Mouse (Mus musculus) forebrain, embryonic 16.5 days (tissue): ENCODE data around the gene Dennd2c. TPM values are rescaled to one million over a fixed set of nuclear protein-coding genes. Genes with fewer than 3 reads are reported as not detected.

ENCODE experiments used
- ATAC-seq: fragments of 200-750 bp; cut with Nextera tagmentation; 2 replicates; pipeline ENCODE4 v1.8.0; 2017; ENCODE audit warnings: mild to moderate bottlenecking, moderate library complexity
- H3K27ac ChIP-seq: fragments of 300-500 bp; sonication (generic); 2 replicates; pipeline ENCODE4 v1.5.1; 2014; ENCODE audit warnings: low read length, control low read depth
- H3K27me3 ChIP-seq: fragments of 300-500 bp; sonication (generic); replicated peaks from 2 replicates; pipeline ENCODE4 v1.6.1; 2014; ENCODE audit warnings: low read length; ENCODE audit not compliant: control insufficient read depth, insufficient read depth
- H3K36me3 ChIP-seq: fragments of 300-500 bp; sonication (generic); 2 replicates; pipeline ENCODE4 v1.6.1; 2014; ENCODE audit not compliant: control insufficient read depth, insufficient read depth
- H3K4me1 ChIP-seq: fragments of 300-500 bp; sonication (generic); replicated peaks from 2 replicates; pipeline ENCODE4 v1.6.1; 2014; ENCODE audit warnings: low read length; ENCODE audit not compliant: control insufficient read depth, insufficient read depth
- H3K4me2 ChIP-seq: fragments of 300-500 bp; sonication (generic); 2 replicates; pipeline ENCODE4 v1.6.1; 2014; ENCODE audit warnings: mild to moderate bottlenecking, low read length, control low read depth
- H3K4me3 ChIP-seq: fragments of 300-500 bp; sonication (generic); replicated peaks from 2 replicates; pipeline ENCODE4 v1.5.1; 2014; ENCODE audit warnings: mild to moderate bottlenecking, low read length, control low read depth
- H3K9ac ChIP-seq: fragments of 300-500 bp; sonication (generic); replicated peaks from 2 replicates; pipeline ENCODE4 v1.6.1; 2014; ENCODE audit warnings: low read depth, low read length, control low read depth
- H3K9me3 ChIP-seq: fragments of 300-500 bp; sonication (generic); 2 replicates; pipeline ENCODE4 v1.6.1; 2016; ENCODE audit warnings: low read length; ENCODE audit not compliant: control insufficient read depth
- WGBS: fragments of 180-500 bp; shearing (Covaris S2); extraction: QIAGEN DNeasy Blood & Tissue Kit; methylation state at CpG from one replicate; pipeline ENCODE4 v1.1.7; 2014; 5-methylcytosine and 5-hydroxymethylcytosine counted together
- polyA plus RNA-seq: library from polyadenylated mRNA; unstranded; fragments of >200 nt; fragmentation: Nextera tagmentation; extraction: Ambion mirVana; gene quantifications from 2 replicates; pipeline ENCODE4 v1.2.1, GENCODE M21; 2015

The Dennd2c gene
- polyA plus RNA-seq, 1 experiment from 2014 or later: 0.99 TPM

- Histone ChIP-seq H3K27ac (no peak overlapping the region), H3K4me1 (peaks cover 12% of the 10 kb centered on the region), H3K36me3 (no peaks in the 10 kb centered on the region), H3K9ac (no peak overlapping the region), H3K4me3 (no peak overlapping the region), H3K27me3 (peaks cover 12% of the 10 kb centered on the region; the same call in 1 of the 2 replicates), H3K9me3 (no peaks in the 10 kb centered on the region), H3K4me2 (no peak overlapping the region)
- WGBS: 68% methylated on average over 5 of the region's 5 CpGs
- ATAC-seq: no peak
Observed at GRCm38 (mm10) chr3:103101194-103101593, 1.2 kb upstream of the Dennd2c start.

- Histone ChIP-seq H3K9ac (peak overlapping the region; percentile 64), H3K27ac (no peak overlapping the region), H3K36me3 (no peaks in the 10 kb centered on the region), H3K4me2 (peak overlapping the region; percentile 97), H3K9me3 (no peaks in the 10 kb centered on the region), H3K4me3 (peak overlapping the region; percentile 66), H3K4me1 (peaks cover 12% of the 10 kb centered on the region), H3K27me3 (peaks cover 12% of the 10 kb centered on the region; the same call in 1 of the 2 replicates)
- ATAC-seq: peak; percentile 9
- WGBS: under 1% methylated on average over 14 of the region's 14 CpGs
Observed at GRCm38 (mm10) chr3:103101909-103102308, 495 bp upstream of the Dennd2c start.

GRCm38 (mm10) chr3:103107565-103108240, 5.3 kb downstream of the Dennd2c start:
- Histone ChIP-seq H3K27ac (no peak overlapping the region), H3K9ac (no peak overlapping the region), H3K4me3 (no peak overlapping the region), H3K36me3 (no peaks in the 10 kb centered on the region), H3K9me3 (no peaks in the 10 kb centered on the region), H3K4me1 (peaks cover 4% of the 10 kb centered on the region), H3K4me2 (no peak overlapping the region), H3K27me3 (peaks cover 6% of the 10 kb centered on the region; the same call in 1 of the 2 replicates)
- no peak for ATAC-seq
- 88% methylated on average over 7 of the region's 7 CpGs for WGBS

GRCm38 (mm10) chr3:103112216-103112615, 9.8 kb downstream of the Dennd2c start:
- no peak for ATAC-seq
- Histone ChIP-seq H3K27ac (no peak overlapping the region), H3K4me3 (no peak overlapping the region)

GRCm38 (mm10) chr3:103123636-103124035, 21.2 kb downstream of the Dennd2c start:
- Histone ChIP-seq H3K36me3 (no peaks in the 10 kb centered on the region), H3K4me1 (no peaks in the 10 kb centered on the region; the same call in 1 of the 2 replicates), H3K4me2 (no peak overlapping the region), H3K9ac (no peak overlapping the region), H3K27ac (no peak overlapping the region), H3K9me3 (no peaks in the 10 kb centered on the region), H3K4me3 (no peak overlapping the region), H3K27me3 (no peaks in the 10 kb centered on the region)
- no peak for ATAC-seq
- WGBS: 87% methylated on average over 3 of the region's 3 CpGs

More at GRCm38 (mm10) chr3:103112216-103112615, 9.8 kb downstream of the Dennd2c start:
- no peak overlapping the region for H3K4me2 ChIP-seq
- no peak overlapping the region for H3K9ac ChIP-seq
- H3K27me3 ChIP-seq: no peaks in the 10 kb centered on the region
- H3K9me3 ChIP-seq: no peaks in the 10 kb centered on the region
- H3K36me3 ChIP-seq: no peaks in the 10 kb centered on the region
- no peaks in the 10 kb centered on the region for H3K4me1 ChIP-seq
- 83% methylated on average over 5 of the region's 5 CpGs for WGBS

- Histone ChIP-seq H3K27ac (no peak overlapping the region), H3K27me3 (no peaks in the 10 kb centered on the region), H3K4me3 (no peak overlapping the region), H3K36me3 (no peaks in the 10 kb centered on the region), H3K9ac (no peak overlapping the region), H3K9me3 (no peaks in the 10 kb centered on the region), H3K4me1 (peaks cover 4% of the 10 kb centered on the region; the same call in 1 of the 2 replicates), H3K4me2 (no peak overlapping the region)
- WGBS: 90% methylated on average over 3 of the region's 3 CpGs
- ATAC-seq: no peak
Observed at GRCm38 (mm10) chr3:103126138-103126537, 23.7 kb downstream of the Dennd2c start.

GRCm38 (mm10) chr3:103127177-103127576, 24.8 kb downstream of the Dennd2c start:
- WGBS: 13% methylated on average over 2 of the region's 2 CpGs

GRCm38 (mm10) chr3:103127721-103128120, 25.3 kb downstream of the Dennd2c start:
- no peak for ATAC-seq
- H3K9me3 ChIP-seq: no peaks in the 10 kb centered on the region
- H3K36me3 ChIP-seq: no peaks in the 10 kb centered on the region
- no peak overlapping the region for H3K27ac ChIP-seq
- no peaks in the 10 kb centered on the region for H3K27me3 ChIP-seq
- 79% methylated on average over 5 of the region's 5 CpGs for WGBS
- no peak overlapping the region for H3K9ac ChIP-seq
- H3K4me2 ChIP-seq: no peak overlapping the region
- peaks cover 4% of the 10 kb centered on the region; the same call in 1 of the 2 replicates for H3K4me1 ChIP-seq
- no peak overlapping the region for H3K4me3 ChIP-seq

More at GRCm38 (mm10) chr3:103127177-103127576, 24.8 kb downstream of the Dennd2c start:
- no peak for ATAC-seq
- Histone ChIP-seq H3K9me3 (no peaks in the 10 kb centered on the region), H3K27me3 (no peaks in the 10 kb centered on the region), H3K27ac (no peak overlapping the region), H3K36me3 (no peaks in the 10 kb centered on the region), H3K4me2 (no peak overlapping the region), H3K9ac (no peak overlapping the region), H3K4me1 (peaks cover 4% of the 10 kb centered on the region; the same call in 1 of the 2 replicates), H3K4me3 (no peak overlapping the region)

GRCm38 (mm10) chr3:103128251-103128650, 25.8 kb downstream of the Dennd2c start:
- ATAC-seq: no peak
- Histone ChIP-seq H3K9ac (no peak overlapping the region), H3K4me1 (peaks cover 4% of the 10 kb centered on the region; the same call in 1 of the 2 replicates), H3K9me3 (no peaks in the 10 kb centered on the region), H3K4me3 (no peak overlapping the region), H3K36me3 (no peaks in the 10 kb centered on the region), H3K27ac (no peak overlapping the region), H3K27me3 (no peaks in the 10 kb centered on the region), H3K4me2 (no peak overlapping the region)
- WGBS: 41% methylated on average over 4 of the region's 4 CpGs
